Mouse (Mus musculus): ENCODE data around the gene Gm960.

- TF ChIP-seq CTCF (IDR thresholded peaks at IDR 0.05; ENCODE audit: extremely low read depth, insufficient read length, insufficient replicate concordance, low read depth, low read length) (no peak), POLR2A (IDR thresholded peaks at IDR 0.05; ENCODE audit: low read depth, low read length) (no peak)
Observed at GRCm38 (mm10) chr19:4711601-4712155, 13.2 kb upstream of the Gm960 start.
